Mouse (Mus musculus): ENCODE data around the gene Rap1gds1. TPM values are rescaled to one million over a fixed set of nuclear protein-coding genes. Genes with fewer than 3 reads are reported as not detected.
A peak's percentile ranks its signal among the peaks of the same experiment; 100 is the strongest.

Rap1gds1 gene
- polyA plus RNA-seq (2015; fragmentation: Nextera tagmentation; extraction: Ambion mirVana) = 87.9 and 96.8 TPM in 2 replicates

GRCm38 (mm10) chr3:139074484-139075211, at the start of gene Rap1gds1:
Gene Rap1gds1, minus strand, starts transcription at chr3:139075201.
- under 1% methylated on average over 82 of the region's 97 CpGs for WGBS
- Histone ChIP-seq H3K4me3 (peak within 1 kb of the TSS; percentile 88), H3K4me1 (replicated peaks) (peaks cover 28% of the 10 kb centered on the region), H3K9ac (peak within 1 kb of the TSS; percentile 90), H3K27me3 (no peaks in the 10 kb centered on the region), H3K27ac (replicated peaks) (peak within 1 kb of the TSS; percentile 96), H3K36me3 (no peaks in the 10 kb centered on the region), H3K9me3 (no peaks in the 10 kb centered on the region), H3K4me2 (peak within 1 kb of the TSS; percentile 93)
- peak; percentile 54 for ATAC-seq (ENCODE audit: low FRiP score, low read depth)

- Histone ChIP-seq H3K36me3 (no peaks in the 10 kb centered on the region), H3K9me3 (no peaks in the 10 kb centered on the region), H3K4me1 (replicated peaks) (no peaks in the 10 kb centered on the region), H3K4me3 (no peak overlapping the region), H3K4me2 (no peak overlapping the region), H3K9ac (no peak overlapping the region), H3K27me3 (no peaks in the 10 kb centered on the region), H3K27ac (replicated peaks) (no peak overlapping the region)
- ATAC-seq (ENCODE audit: low FRiP score, low read depth) = no peak
Observed at GRCm38 (mm10) chr3:139118446-139118845, 43.4 kb upstream of the Rap1gds1 start.

- H3K27ac ChIP-seq (replicated peaks) = no peak overlapping the region
Observed at GRCm38 (mm10) chr3:139116733-139117337, 41.8 kb upstream of the Rap1gds1 start.

GRCm38 (mm10) chr3:139112335-139112973, 37.5 kb upstream of the Rap1gds1 start:
- 86% methylated on average over 3 of the region's 3 CpGs for WGBS
- no peak for ATAC-seq (ENCODE audit: low FRiP score, low read depth)
- H3K9me3 ChIP-seq = no peaks in the 10 kb centered on the region

More at GRCm38 (mm10) chr3:139116733-139117337, 41.8 kb upstream of the Rap1gds1 start:
- no peak overlapping the region for H3K4me2 ChIP-seq
- ATAC-seq (ENCODE audit: low FRiP score, low read depth) = no peak
- 76% methylated on average over 9 of the region's 9 CpGs for WGBS
- H3K4me3 ChIP-seq = no peak overlapping the region
- H3K36me3 ChIP-seq = no peaks in the 10 kb centered on the region
- no peaks in the 10 kb centered on the region for H3K9me3 ChIP-seq
- H3K4me1 ChIP-seq (replicated peaks) = no peaks in the 10 kb centered on the region
- H3K9ac ChIP-seq = no peak overlapping the region
- no peaks in the 10 kb centered on the region for H3K27me3 ChIP-seq

GRCm38 (mm10) chr3:139111877-139112276, 36.9 kb upstream of the Rap1gds1 start:
- no peak for ATAC-seq (ENCODE audit: low FRiP score, low read depth)
- Histone ChIP-seq H3K36me3 (no peaks in the 10 kb centered on the region), H3K27ac (replicated peaks) (no peak overlapping the region), H3K4me2 (no peak overlapping the region), H3K4me1 (replicated peaks) (no peaks in the 10 kb centered on the region), H3K9ac (no peak overlapping the region), H3K9me3 (no peaks in the 10 kb centered on the region), H3K4me3 (no peak overlapping the region), H3K27me3 (no peaks in the 10 kb centered on the region)
- WGBS = 82% methylated on average over 2 of the region's 2 CpGs

More at GRCm38 (mm10) chr3:139112335-139112973, 37.5 kb upstream of the Rap1gds1 start:
- H3K27me3 ChIP-seq = no peaks in the 10 kb centered on the region
- no peak overlapping the region for H3K4me2 ChIP-seq
- H3K36me3 ChIP-seq = no peaks in the 10 kb centered on the region
- H3K27ac ChIP-seq (replicated peaks) = no peak overlapping the region
- no peak overlapping the region for H3K4me3 ChIP-seq
- H3K4me1 ChIP-seq (replicated peaks) = no peaks in the 10 kb centered on the region
- no peak overlapping the region for H3K9ac ChIP-seq

- H3K27me3 ChIP-seq = no peaks in the 10 kb centered on the region
- no peak overlapping the region for H3K9ac ChIP-seq
- no peaks in the 10 kb centered on the region for H3K9me3 ChIP-seq
- no peaks in the 10 kb centered on the region for H3K4me1 ChIP-seq (replicated peaks)
- H3K27ac ChIP-seq (replicated peaks) = no peak overlapping the region
- H3K4me3 ChIP-seq = no peak overlapping the region
- no peaks in the 10 kb centered on the region for H3K36me3 ChIP-seq
- 84% methylated on average over 5 of the region's 5 CpGs for WGBS
- H3K4me2 ChIP-seq = no peak overlapping the region
- no peak for ATAC-seq (ENCODE audit: low FRiP score, low read depth)
Observed at GRCm38 (mm10) chr3:139108176-139108575, 33.2 kb upstream of the Rap1gds1 start.

- Histone ChIP-seq H3K27ac (replicated peaks) (no peak overlapping the region), H3K4me3 (no peak overlapping the region), H3K9me3 (no peaks in the 10 kb centered on the region), H3K4me1 (replicated peaks) (no peaks in the 10 kb centered on the region), H3K9ac (no peak overlapping the region), H3K36me3 (no peaks in the 10 kb centered on the region), H3K27me3 (no peaks in the 10 kb centered on the region), H3K4me2 (no peak overlapping the region)
- ATAC-seq (ENCODE audit: low FRiP score, low read depth) = no peak
- 56% methylated on average over 2 of the region's 2 CpGs for WGBS
Observed at GRCm38 (mm10) chr3:139103914-139104313, 28.9 kb upstream of the Rap1gds1 start.

- H3K36me3 ChIP-seq = no peaks in the 10 kb centered on the region
- WGBS = 82% methylated on average over 3 of the region's 3 CpGs
- no peaks in the 10 kb centered on the region for H3K27me3 ChIP-seq
- ATAC-seq (ENCODE audit: low FRiP score, low read depth) = no peak
- no peaks in the 10 kb centered on the region for H3K9me3 ChIP-seq
- H3K27ac ChIP-seq (replicated peaks) = no peak overlapping the region
- H3K9ac ChIP-seq = no peak overlapping the region
- H3K4me3 ChIP-seq = no peak overlapping the region
- H3K4me1 ChIP-seq (replicated peaks) = no peaks in the 10 kb centered on the region
- H3K4me2 ChIP-seq = no peak overlapping the region
Observed at GRCm38 (mm10) chr3:139103346-139103745, 28.3 kb upstream of the Rap1gds1 start.

- 94% methylated on average over 1 of the region's 1 CpGs for WGBS
- no peaks in the 10 kb centered on the region for H3K9me3 ChIP-seq
- H3K27ac ChIP-seq (replicated peaks) = no peak overlapping the region
- H3K9ac ChIP-seq = no peak overlapping the region
- no peak overlapping the region for H3K4me2 ChIP-seq
- no peak for ATAC-seq (ENCODE audit: low FRiP score, low read depth)
- no peaks in the 10 kb centered on the region for H3K27me3 ChIP-seq
- no peak overlapping the region for H3K4me3 ChIP-seq
- no peaks in the 10 kb centered on the region for H3K36me3 ChIP-seq
- no peaks in the 10 kb centered on the region for H3K4me1 ChIP-seq (replicated peaks)
Observed at GRCm38 (mm10) chr3:139101941-139102340, 26.9 kb upstream of the Rap1gds1 start.

GRCm38 (mm10) chr3:139099284-139099683, 24.3 kb upstream of the Rap1gds1 start:
- Histone ChIP-seq H3K9me3 (no peaks in the 10 kb centered on the region), H3K4me2 (no peak overlapping the region), H3K9ac (no peak overlapping the region), H3K4me1 (replicated peaks) (no peaks in the 10 kb centered on the region), H3K27ac (replicated peaks) (no peak overlapping the region), H3K4me3 (no peak overlapping the region), H3K27me3 (no peaks in the 10 kb centered on the region), H3K36me3 (no peaks in the 10 kb centered on the region)
- ATAC-seq (ENCODE audit: low FRiP score, low read depth) = no peak
- WGBS = 89% methylated on average over 5 of the region's 5 CpGs

- Histone ChIP-seq H3K4me1 (replicated peaks) (no peaks in the 10 kb centered on the region), H3K36me3 (no peaks in the 10 kb centered on the region), H3K27me3 (no peaks in the 10 kb centered on the region), H3K9ac (no peak overlapping the region), H3K27ac (replicated peaks) (no peak overlapping the region), H3K4me3 (no peak overlapping the region), H3K4me2 (no peak overlapping the region), H3K9me3 (no peaks in the 10 kb centered on the region; the same call in 1 of the 2 replicates)
- ATAC-seq (ENCODE audit: low FRiP score, low read depth) = no peak
- 64% methylated on average over 7 of the region's 7 CpGs for WGBS
Observed at GRCm38 (mm10) chr3:139095894-139096293, 20.9 kb upstream of the Rap1gds1 start.

- Histone ChIP-seq H3K4me1 (replicated peaks) (no peaks in the 10 kb centered on the region), H3K4me2 (no peak overlapping the region), H3K9ac (no peak overlapping the region), H3K27ac (replicated peaks) (no peak overlapping the region), H3K27me3 (no peaks in the 10 kb centered on the region), H3K36me3 (no peaks in the 10 kb centered on the region), H3K9me3 (no peaks in the 10 kb centered on the region; the same call in 1 of the 2 replicates), H3K4me3 (no peak overlapping the region)
- WGBS = 88% methylated on average over 3 of the region's 3 CpGs
- ATAC-seq (ENCODE audit: low FRiP score, low read depth) = no peak
Observed at GRCm38 (mm10) chr3:139088526-139088925, 13.5 kb upstream of the Rap1gds1 start.
